Mouse (Mus musculus) CH12.LX (cell line): ENCODE results near the gene Skida1. TPM values are rescaled to one million over a fixed set of nuclear protein-coding genes. Genes with fewer than 3 reads are reported as not detected.
A peak's percentile ranks its signal among the peaks of the same experiment; 100 is the strongest.

Source experiments
- DNase-seq: peaks from one replicate; pipeline ENCODE4 v3.0.0-alpha.2; 2013; ENCODE audit errors: extremely low read depth
- H3K27ac ChIP-seq: 2 replicates; pipeline ENCODE4 v1.5.1; 2012; ENCODE audit warnings: low read depth, mild to moderate bottlenecking, control low read depth, moderate library complexity; ENCODE audit not compliant: insufficient read depth
- H3K27me3 ChIP-seq: replicated peaks from 2 replicates; pipeline ENCODE3; 2012; ENCODE audit warnings: inconsistent platforms
- H3K36me3 ChIP-seq, 2 experiments: replicated peaks in 1 of 2; 2 replicates each; pipeline versions ENCODE3 to v1.6.1; 2012; ENCODE audit warnings: inconsistent platforms in 1 of 2, low read length in 1 of 2, mild to moderate bottlenecking in 1 of 2, mixed read lengths in 1 of 2, moderate library complexity in 1 of 2; ENCODE audit not compliant: control insufficient read depth in 1 of 2, insufficient read depth in 1 of 2
- H3K4me1 ChIP-seq, 2 experiments: 2 replicates each; pipeline ENCODE4 v1.6.1; 2012; ENCODE audit warnings: inconsistent platforms in 1 of 2, moderate library complexity in 1 of 2; ENCODE audit not compliant: insufficient read depth in 2 of 2, control insufficient read depth in 1 of 2
- H3K4me2 ChIP-seq: 2 replicates; pipeline ENCODE4 v1.6.1; 2012; ENCODE audit warnings: low read depth, mild to moderate bottlenecking, control low read depth; ENCODE audit not compliant: poor library complexity, insufficient read depth, severe bottlenecking
- H3K4me3 ChIP-seq, 3 experiments: fragments of 150-350 bp in 1 of 3; sonication (generic) in 1 of 3; replicated peaks in 1 of 3; 2 replicates each; pipeline versions ENCODE3 to v1.5.1; 2011 to 2012; ENCODE audit warnings: low read depth in 2 of 3, low read length in 2 of 3, mild to moderate bottlenecking in 2 of 3, moderate library complexity in 2 of 3, control low read depth in 1 of 3, improper control_type of control experiment in 1 of 3, inconsistent platforms in 1 of 3, mixed read lengths in 1 of 3; ENCODE audit not compliant: poor library complexity in 1 of 3
- H3K79me2 ChIP-seq: replicated peaks from 2 replicates; pipeline ENCODE4 v1.6.1; 2012; ENCODE audit warnings: mild to moderate bottlenecking, moderate library complexity; ENCODE audit not compliant: control insufficient read depth, poor library complexity, insufficient read depth, severe bottlenecking; ENCODE audit errors: extremely low read depth
- H3K9ac ChIP-seq: 2 replicates; pipeline ENCODE4 v1.6.1; 2012; ENCODE audit warnings: low read depth, mild to moderate bottlenecking, control low read depth, moderate library complexity; ENCODE audit not compliant: insufficient read depth
- H3K9me3 ChIP-seq: replicated peaks from 2 replicates; pipeline ENCODE3; 2012; ENCODE audit warnings: low read length, inconsistent platforms, mixed read lengths
- BHLHE40 ChIP-seq: IDR thresholded peaks from 2 replicates; pipeline ENCODE4 v1.6.1; 2011; ENCODE audit warnings: mild to moderate bottlenecking, low read depth, low read length, improper control_type of control experiment
- CHD2 ChIP-seq: IDR thresholded peaks from 2 replicates; pipeline ENCODE4 v1.6.1; 2011; ENCODE audit warnings: low read length, improper control_type of control experiment
- EP300 ChIP-seq: IDR thresholded peaks from 2 replicates; pipeline ENCODE4 v1.6.1; 2011; ENCODE audit warnings: low read length, improper control_type of control experiment
- ETS1 ChIP-seq: conservative IDR thresholded peaks from 2 replicates; pipeline ENCODE4 v1.6.1; 2012; ENCODE audit warnings: low read depth, mild to moderate bottlenecking, inconsistent platforms, low read length, improper control_type of control experiment, moderate library complexity
- GABPA ChIP-seq: IDR thresholded peaks from 2 replicates; pipeline ENCODE4 v1.6.1; 2012; ENCODE audit warnings: low read depth, low read length, improper control_type of control experiment, inconsistent platforms; ENCODE audit not compliant: insufficient replicate concordance
- HCFC1 ChIP-seq: IDR thresholded peaks from 2 replicates; pipeline ENCODE4 v1.6.1; 2012; ENCODE audit warnings: low read depth, mild to moderate bottlenecking, inconsistent platforms, low read length, improper control_type of control experiment
- IRF4 ChIP-seq: IDR thresholded peaks from 2 replicates; pipeline ENCODE4 v1.6.1; 2014; ENCODE audit warnings: low read depth, mild to moderate bottlenecking, inconsistent platforms, low read length, improper control_type of control experiment
- JUND ChIP-seq: conservative IDR thresholded peaks from 2 replicates; pipeline ENCODE4 v1.6.1; 2011; ENCODE audit warnings: low read depth, low read length, improper control_type of control experiment
- MAX ChIP-seq: IDR thresholded peaks from 2 replicates; pipeline ENCODE4 v1.6.1; 2011; ENCODE audit warnings: low read length, improper control_type of control experiment
- MEF2A ChIP-seq: IDR thresholded peaks from 2 replicates; pipeline ENCODE4 v1.6.1; 2014; ENCODE audit warnings: low read depth, mild to moderate bottlenecking, inconsistent platforms, low read length, improper control_type of control experiment, borderline replicate concordance
- MXI1 ChIP-seq: IDR thresholded peaks from 2 replicates; pipeline ENCODE4 v1.6.1; 2011; ENCODE audit warnings: mild to moderate bottlenecking, low read depth, low read length, improper control_type of control experiment
- MYC ChIP-seq: IDR thresholded peaks from 2 replicates; pipeline ENCODE4 v1.6.1; 2011; ENCODE audit warnings: low read depth, mild to moderate bottlenecking, improper control_type of control experiment, low read length
- NRF1 ChIP-seq: IDR thresholded peaks from 2 replicates; pipeline ENCODE4 v1.6.1; 2014; ENCODE audit warnings: low read depth, mild to moderate bottlenecking, inconsistent platforms, low read length, improper control_type of control experiment, moderate library complexity
- PAX5 ChIP-seq: IDR thresholded peaks from 2 replicates; pipeline ENCODE4 v1.6.1; 2012; ENCODE audit warnings: low read length, inconsistent platforms, mixed read lengths
- POLR2AphosphoS2 ChIP-seq: IDR thresholded peaks from 2 replicates; pipeline ENCODE4 v1.6.1; 2011; ENCODE audit warnings: low read depth, low read length, improper control_type of control experiment
- RCOR1 ChIP-seq: conservative IDR thresholded peaks from 2 replicates; pipeline ENCODE4 v1.6.1; 2012; ENCODE audit warnings: low read depth, mild to moderate bottlenecking, inconsistent platforms, low read length, improper control_type of control experiment
- SIN3A ChIP-seq: IDR thresholded peaks from 2 replicates; pipeline ENCODE4 v1.6.1; 2012; ENCODE audit warnings: low read length, improper control_type of control experiment, inconsistent platforms
- TBP ChIP-seq: conservative IDR thresholded peaks from 2 replicates; pipeline ENCODE4 v1.6.1; 2011; ENCODE audit warnings: low read depth, low read length, improper control_type of control experiment
- UBTF ChIP-seq: IDR thresholded peaks from 2 replicates; pipeline ENCODE4 v1.6.1; 2012; ENCODE audit warnings: low read depth, mild to moderate bottlenecking, inconsistent platforms, low read length, improper control_type of control experiment, moderate library complexity
- USF1 ChIP-seq: IDR thresholded peaks from 2 replicates; pipeline ENCODE4 v1.6.1; 2014; ENCODE audit warnings: low read depth, mild to moderate bottlenecking, inconsistent platforms, low read length, improper control_type of control experiment
- ZC3H11A ChIP-seq: IDR thresholded peaks from 2 replicates; pipeline ENCODE4 v1.6.1; 2012; ENCODE audit warnings: low read depth, mild to moderate bottlenecking, inconsistent platforms, low read length, improper control_type of control experiment
- ZKSCAN1 ChIP-seq: IDR thresholded peaks from 2 replicates; pipeline ENCODE4 v1.6.1; 2012; ENCODE audit warnings: low read depth, inconsistent platforms, low read length, improper control_type of control experiment, borderline replicate concordance
- ZMIZ1 ChIP-seq: IDR thresholded peaks from 2 replicates; pipeline ENCODE4 v1.6.1; 2012; ENCODE audit warnings: low read depth, mild to moderate bottlenecking, inconsistent platforms, low read length, improper control_type of control experiment
- ZNF384 ChIP-seq: IDR thresholded peaks from 2 replicates; pipeline ENCODE4 v1.6.1; 2012; ENCODE audit warnings: low read depth, low read length, improper control_type of control experiment, inconsistent platforms
- dilution Hi-C: fragments of 300-500 bp; cut with MboI; formaldehyde crosslinking; loops from 2 replicates; pipeline ENCODE4 v1.14.3; 2020; ENCODE audit warnings: low sequenced_read_pairs; ENCODE audit not compliant: extremely low pct_unique_long_range_greater_than_20kb, extremely low pct_ligation_motif_present
- in situ Hi-C: fragments of 300-500 bp; cut with MboI; formaldehyde crosslinking; loops from 3 replicates; pipeline ENCODE4 v1.14.3; 2019; ENCODE audit warnings: low sequenced_read_pairs, low pct_ligation_motif_present, low pct_unique_long_range_greater_than_20kb, mixed read lengths
- polyA plus RNA-seq: library from polyadenylated mRNA; unstranded; fragments of >175 nt; gene quantifications from 2 replicates; pipeline ENCODE4 v1.2.1, GENCODE M21; 2012; ENCODE audit warnings: low read depth; ENCODE audit not compliant: insufficient read length
- total RNA-seq, 2 experiments: library from RNA; depleted of rRNA; stranded (reverse); fragments of 300-350 nt in 1 of 2; fragments of >200 nt in 1 of 2; gene quantifications; 2 replicates each; pipeline ENCODE4 v1.2.3; 2012 to 2014

Gene Skida1
- total and polyA plus RNA-seq, 3 experiments, result 0.35 to 0.85 (median 0.36) TPM

GRCm38 (mm10) chr2:18064356-18064858 is 15.6 kb upstream of the Skida1 start (continued):
- TF ChIP-seq MXI1 (peak; percentile 67), ZNF384 (no peak), PAX5 (no peak), TBP (no peak), POLR2AphosphoS2 (peak; percentile 57; the same call in 1 of the 2 replicates), UBTF (peak; percentile 94), EP300 (no peak)
- TF ChIP-seq, all 38 proteins: peak for 17

GRCm38 (mm10) chr2:18063763-18064251 is 15.0 kb upstream of the Skida1 start:
- TF ChIP-seq SIN3A (peak; percentile 34; the same call in 1 of the 2 replicates), MXI1 (peak; percentile 80), ETS1 (0 out of 2 replicates have a peak, but pooled peaks have one; percentile 3), RCOR1 (no peak), ZC3H11A (no peak)
- TF ChIP-seq, all 38 proteins: peak for 3
- Histone ChIP-seq H3K9me3 (no peaks in the 10 kb centered on the region), H3K36me3 (peaks cover 4 to 21% of the 10 kb centered on the region in 2 experiments), H3K9ac (peak overlapping the region; percentile 95), H3K4me1 (peaks cover 0 to 30% of the 10 kb centered on the region in 2 experiments; a peak in 2 of 4 replicates), H3K4me2 (peak overlapping the region; percentile 37; the same call in 1 of the 2 replicates), H3K79me2 (peaks cover 34% of the 10 kb centered on the region), H3K4me3 (peak overlapping the region; percentile 76 to 98 (median 82)), H3K27me3 (no peaks in the 10 kb centered on the region), H3K27ac (peak overlapping the region; percentile 95)
- peak; percentile 64 for DNase-seq
- in situ Hi-C loops, result no loop called here
- dilution Hi-C loops, result no loop called here

- H3K4me1 ChIP-seq, result peaks cover 0 to 16% of the 10 kb centered on the region in 2 experiments; a peak in 2 of 4 replicates
- no peak overlapping the region for H3K4me2 ChIP-seq
- dilution Hi-C loops (no loop called here), in situ Hi-C loops (no loop called here)
- TF ChIP-seq TBP, result no peak
- no peak for TF ChIP-seq IRF4
- TF ChIP-seq MEF2A, result no peak
- TF ChIP-seq USF1, result no peak
- TF ChIP-seq NRF1, result no peak
- no peak for TF ChIP-seq MAX
- no peak for TF ChIP-seq ETS1
- no peak for TF ChIP-seq BHLHE40
- no peak for TF ChIP-seq MYC
- no peak for TF ChIP-seq ZKSCAN1
- TF ChIP-seq CHD2, result no peak
- TF ChIP-seq ZNF384, result no peak
- TF ChIP-seq MXI1, result no peak
- TF ChIP-seq ZMIZ1, result no peak
- no peak for TF ChIP-seq JUND
- no peak for TF ChIP-seq HCFC1
- no peak for TF ChIP-seq GABPA
- peaks cover 14% of the 10 kb centered on the region for H3K79me2 ChIP-seq
- no peak overlapping the region for H3K9ac ChIP-seq
- no peaks in the 10 kb centered on the region for H3K27me3 ChIP-seq
- peaks cover 0 to 1% of the 10 kb centered on the region in 2 experiments for H3K36me3 ChIP-seq
- no peak overlapping the region for H3K4me3 ChIP-seq
- no peak overlapping the region for H3K27ac ChIP-seq
- DNase-seq, result no peak
- H3K9me3 ChIP-seq, result no peaks in the 10 kb centered on the region
These were observed 11.5 kb upstream of the Skida1 start for GRCm38 (mm10) chr2:18060396-18060795.
